Comparison of ENCODE assay signal across 29 mouse cellular contexts in the genomic region with DNA sequence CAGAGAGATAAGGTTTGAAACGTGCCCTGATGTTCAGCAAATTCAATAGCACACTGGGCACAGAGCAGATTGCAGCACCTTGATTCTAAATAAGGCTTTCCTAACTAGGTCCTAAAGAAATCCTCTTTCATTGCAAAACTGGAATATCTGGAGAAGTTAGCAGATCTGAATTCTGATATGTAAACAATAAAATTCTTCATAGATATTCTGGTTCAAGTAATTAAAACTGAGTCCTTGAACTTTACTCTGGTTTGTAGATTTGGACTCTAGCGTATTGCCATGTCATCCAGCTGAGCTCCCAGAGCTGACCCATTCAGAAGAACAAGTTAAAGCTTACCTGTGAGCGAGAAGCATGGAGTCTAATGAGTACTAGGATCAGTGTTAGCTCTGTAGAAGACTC.
DNase-seq lines count a peak whose midpoint lies in the region; ATAC-seq and TF ChIP-seq lines count a peak whose summit lies in the region.
"Had no signal": no experiment of that assay in that cellular context is flagged by ENCODE, and none has a peak within 500 bp of the region (broad histone marks: within the 10 kb centered on the region; RNA-seq: fewer than 3 reads in every experiment).

No protein-coding gene starts in this region.

- no peaks in the 10 kb centered on the region for H3K27me3 ChIP-seq in liver, adult 2 months (ENCODE audit: control insufficient read depth, insufficient read depth, low read length)
- H3K27me3 ChIP-seq in liver, postnatal 0 days (ENCODE audit: insufficient read depth, low read length) = no peaks in the 10 kb centered on the region
- no peaks in the 10 kb centered on the region for H3K27me3 ChIP-seq in liver, embryonic 12.5 days (replicated peaks)
- no peaks in the 10 kb centered on the region for H3K27me3 ChIP-seq in lung, embryonic 16.5 days (ENCODE audit: control insufficient read depth, insufficient read depth, low read depth, low read length)
- no peaks in the 10 kb centered on the region for H3K27me3 ChIP-seq in stomach, embryonic 16.5 days (ENCODE audit: control insufficient read depth, insufficient read depth, low read length)
- H3K27me3 ChIP-seq: CH12.LX; embryonic facial prominence, embryonic 13.5 days; embryonic facial prominence, embryonic 15.5 days; forebrain, embryonic 12.5 days; Patski had no signal

- no peaks in the 10 kb centered on the region for H3K79me2 ChIP-seq in liver, adult 2 months (ENCODE audit: control insufficient read depth, insufficient read depth, low read length)

- no peak for TF ChIP-seq CTCF in liver, adult 2 months (IDR thresholded peaks at IDR 0.05; ENCODE audit: low read depth, low read length)
- no peak for TF ChIP-seq CTCF in liver, postnatal 0 days (IDR thresholded peaks at IDR 0.05; ENCODE audit: low read depth)

- H3K4me2 ChIP-seq in liver, postnatal 0 days (ENCODE audit: low read depth, low read length) = peak overlapping the region; percentile 32; the same call in 1 of the 2 replicates
- H3K4me2 ChIP-seq in liver, embryonic 12.5 days = no peak overlapping the region
- H3K4me2 ChIP-seq in lung, embryonic 16.5 days (ENCODE audit: low read depth, low read length) = no peak overlapping the region
- H3K4me2 ChIP-seq in stomach, embryonic 16.5 days (ENCODE audit: low read depth, low read length) = no peak overlapping the region
- H3K4me2 ChIP-seq: embryonic facial prominence, embryonic 13.5 days; embryonic facial prominence, embryonic 15.5 days; forebrain, embryonic 12.5 days had no signal

- no peak overlapping the region for H3K4me3 ChIP-seq in liver, adult 2 months (ENCODE audit: insufficient read depth, low read depth, low read length)
- H3K4me3 ChIP-seq in liver, postnatal 0 days (ENCODE audit: low read depth, low read length) = no peak overlapping the region
- H3K4me3 ChIP-seq in liver, embryonic 12.5 days = no peak overlapping the region
- H3K4me3 ChIP-seq in lung, embryonic 16.5 days (ENCODE audit: low read length) = no peak overlapping the region
- no peak overlapping the region for H3K4me3 ChIP-seq in stomach, embryonic 16.5 days (replicated peaks; ENCODE audit: low read length)
- H3K4me3 ChIP-seq: embryonic facial prominence, embryonic 13.5 days; embryonic facial prominence, embryonic 15.5 days; erythroblast, embryonic 14.5 days; forebrain, embryonic 10.5 days; forebrain, embryonic 12.5 days had no signal

- no peak overlapping the region for H3K9ac ChIP-seq in liver, adult 2 months (ENCODE audit: low read depth, low read length)
- H3K9ac ChIP-seq in liver, postnatal 0 days (replicated peaks) = no peak overlapping the region
- no peak overlapping the region for H3K9ac ChIP-seq in liver, embryonic 12.5 days
- no peak overlapping the region for H3K9ac ChIP-seq in lung, embryonic 16.5 days (ENCODE audit: low read length)
- H3K9ac ChIP-seq in stomach, embryonic 16.5 days (ENCODE audit: low read length) = no peak overlapping the region
- H3K9ac ChIP-seq: embryonic facial prominence, embryonic 13.5 days; embryonic facial prominence, embryonic 15.5 days; forebrain, embryonic 12.5 days had no signal

- H3K4me1 ChIP-seq in liver, adult 2 months (ENCODE audit: control insufficient read depth, insufficient read depth, low read length) = peaks cover 14% of the 10 kb centered on the region
- H3K4me1 ChIP-seq in liver, postnatal 0 days (ENCODE audit: insufficient read depth) = peaks cover 7% of the 10 kb centered on the region; the same call in 1 of the 2 replicates
- 0 out of 2 replicates have a peak, but pooled peaks cover 7% of the 10 kb centered on the region for H3K4me1 ChIP-seq in liver, embryonic 12.5 days
- peaks cover 3% of the 10 kb centered on the region for H3K4me1 ChIP-seq in lung, embryonic 16.5 days (replicated peaks; ENCODE audit: control insufficient read depth, insufficient read depth, low read length)
- no peaks in the 10 kb centered on the region; the same call in 1 of the 2 replicates for H3K4me1 ChIP-seq in stomach, embryonic 16.5 days (ENCODE audit: control insufficient read depth, insufficient read depth, low read length)
- H3K4me1 ChIP-seq: embryonic facial prominence, embryonic 13.5 days; embryonic facial prominence, embryonic 15.5 days; forebrain, embryonic 10.5 days; forebrain, embryonic 12.5 days had no signal

- TF ChIP-seq EP300 in liver, postnatal 0 days (IDR thresholded peaks at IDR 0.05; ENCODE audit: low read depth) = 0 out of 2 replicates have a peak, but pooled peaks have one; percentile 15

- no peaks in the 10 kb centered on the region for H3K36me3 ChIP-seq in liver, adult 2 months (ENCODE audit: control insufficient read depth, insufficient read depth, low read length)
- no peaks in the 10 kb centered on the region for H3K36me3 ChIP-seq in liver, postnatal 0 days (replicated peaks; ENCODE audit: insufficient read depth, low read length)
- H3K36me3 ChIP-seq in liver, embryonic 12.5 days = no peaks in the 10 kb centered on the region
- H3K36me3 ChIP-seq in lung, embryonic 16.5 days (ENCODE audit: control insufficient read depth, insufficient read depth, low read length) = no peaks in the 10 kb centered on the region
- H3K36me3 ChIP-seq in stomach, embryonic 16.5 days (ENCODE audit: control insufficient read depth, insufficient read depth, low read length) = no peaks in the 10 kb centered on the region
- H3K36me3 ChIP-seq: embryonic facial prominence, embryonic 13.5 days; embryonic facial prominence, embryonic 15.5 days; forebrain, embryonic 10.5 days; forebrain, embryonic 12.5 days; G1E had no signal

- H3K27ac ChIP-seq in liver, adult 2 months (replicated peaks; ENCODE audit: insufficient read depth, low read depth, low read length) = peak overlapping the region; percentile 74
- H3K27ac ChIP-seq in liver, postnatal 0 days (ENCODE audit: low read depth) = peak overlapping the region; percentile 52
- H3K27ac ChIP-seq in liver, embryonic 12.5 days = no peak overlapping the region
- peak overlapping the region; percentile 61 for H3K27ac ChIP-seq in lung, embryonic 16.5 days (ENCODE audit: low read length)
- peak overlapping the region; percentile 67 for H3K27ac ChIP-seq in stomach, embryonic 16.5 days (ENCODE audit: low read length)
- H3K27ac ChIP-seq: embryonic facial prominence, embryonic 13.5 days; embryonic facial prominence, embryonic 15.5 days; forebrain, embryonic 10.5 days; forebrain, embryonic 12.5 days had no signal

- DNase-seq in liver, adult 2 months (ENCODE audit: extremely low read depth, low read depth, low spot score) = peak; percentile 90
- DNase-seq in liver = no peak
- no peak for DNase-seq in liver, postnatal 0 days
- DNase-seq in lung, adult 18-20 months = no peak
- DNase-seq in right cerebral cortex, adult 2 months (ENCODE audit: low spot score in 2 of 2) = no peak
- DNase-seq: adrenal gland, adult 8-10 months; adrenal gland, postnatal 25 days; B cell, adult 2 months; cerebellum, adult 11 months; cerebellum, adult 18-20 months; cerebellum, adult 8-10 months; cerebellum, adult 9-11 months; cerebellum, postnatal 14 days; cerebellum, postnatal 36 days; embryo, embryonic 11 days had no signal

- H3K9me3 ChIP-seq in liver, postnatal 0 days (ENCODE audit: low read length) = no peaks in the 10 kb centered on the region
- no peaks in the 10 kb centered on the region for H3K9me3 ChIP-seq in liver, embryonic 12.5 days (replicated peaks)
- H3K9me3 ChIP-seq in lung, embryonic 16.5 days (ENCODE audit: control insufficient read depth, low read length) = no peaks in the 10 kb centered on the region
- H3K9me3 ChIP-seq in stomach, embryonic 16.5 days (replicated peaks; ENCODE audit: control insufficient read depth, low read length) = no peaks in the 10 kb centered on the region
- H3K9me3 ChIP-seq: embryonic facial prominence, embryonic 13.5 days; embryonic facial prominence, embryonic 15.5 days; forebrain, embryonic 10.5 days; G1E had no signal

- 14% methylated on average over 3 of the region's 3 CpGs for WGBS in liver, adult 2 months
- 43% methylated on average over 3 of the region's 3 CpGs for WGBS in liver, postnatal 0 days (ENCODE audit: insufficient replicate concordance)
- 49% methylated on average over 3 of the region's 3 CpGs for WGBS in liver, embryonic 12.5 days (ENCODE audit: insufficient replicate concordance)
- 49% methylated on average over 3 of the region's 3 CpGs for WGBS in lung, embryonic 16.5 days
- 62% methylated on average over 3 of the region's 3 CpGs for WGBS in stomach, embryonic 16.5 days

- ATAC-seq in liver, postnatal 0 days = peak; percentile 38; the same call in 1 of the 2 replicates
- no peak for ATAC-seq in liver, embryonic 12.5 days
- ATAC-seq in lung, embryonic 16.5 days (ENCODE audit: low read depth) = no peak
- no peak for ATAC-seq in stomach, embryonic 16.5 days (ENCODE audit: insufficient read depth, low FRiP score)
- ATAC-seq: activated CD4-positive, CD25-positive, alpha-beta regulatory T cell, adult 4 months; CD4-positive, CD25-positive, alpha-beta regulatory T cell, adult 4 months; forebrain, embryonic 14.5 days; Patski had no signal

- TF ChIP-seq POLR2A in liver, adult 2 months (IDR thresholded peaks at IDR 0.05; ENCODE audit: extremely low read depth, insufficient read depth, low read length) = no peak
